22 mouse cellular contexts compared by ENCODE assay signal in genomic region chr7:37743350-37743749, GRCm38 (mm10). TPM values are rescaled to one million over a fixed set of nuclear protein-coding genes. Genes with fewer than 3 reads are reported as not detected.
"Had no signal": no experiment of that assay in that cellular context is flagged by ENCODE, and none has a peak within 500 bp of the region (broad histone marks: within the 10 kb centered on the region; RNA-seq: fewer than 3 reads in every experiment).

No protein-coding gene starts in this region.

- H3K9ac ChIP-seq: limb, embryonic 12.5 days; limb, embryonic 15.5 days; liver, embryonic 14.5 days; liver, postnatal 0 days; lung, embryonic 14.5 days; midbrain, embryonic 12.5 days; midbrain, embryonic 15.5 days; neural tube, embryonic 12.5 days; neural tube, embryonic 15.5 days; stomach, embryonic 15.5 days had no signal

- H3K9me3 ChIP-seq: limb, embryonic 12.5 days; limb, embryonic 15.5 days; midbrain, embryonic 15.5 days; neural tube, embryonic 12.5 days; neural tube, embryonic 15.5 days; stomach, embryonic 15.5 days had no signal

- H3K27me3 ChIP-seq: limb, embryonic 15.5 days; midbrain, embryonic 12.5 days; midbrain, embryonic 15.5 days; neural tube, embryonic 12.5 days; neural tube, embryonic 15.5 days; stomach, embryonic 15.5 days had no signal

- H3K4me3 ChIP-seq: left cerebral cortex, adult 2 months; limb, embryonic 12.5 days; limb, embryonic 15.5 days; midbrain, embryonic 12.5 days; midbrain, embryonic 15.5 days; neural tube, embryonic 12.5 days; neural tube, embryonic 15.5 days; stomach, embryonic 15.5 days had no signal

- DNase-seq: kidney, postnatal 14 days; kidney, postnatal 4 days; layer of hippocampus, postnatal 36 days; left cerebral cortex, postnatal 4 days; liver, postnatal 0 days; lung, embryonic 14.5 days; retina, postnatal 1 day; right cerebral cortex, postnatal 25 days; spleen, adult 18-20 months; thymus, postnatal 25 days had no signal

- H3K4me1 ChIP-seq: limb, embryonic 15.5 days; stomach, embryonic 15.5 days had no signal

- H3K27ac ChIP-seq: left cerebral cortex, adult 2 months; limb, embryonic 12.5 days; limb, embryonic 15.5 days; liver, embryonic 14.5 days; macrophage; midbrain, embryonic 12.5 days; midbrain, embryonic 15.5 days; neural tube, embryonic 12.5 days; neural tube, embryonic 15.5 days; stomach, embryonic 15.5 days had no signal

- ATAC-seq: liver, postnatal 0 days; lung, postnatal 0 days; midbrain, embryonic 15.5 days had no signal

- H3K36me3 ChIP-seq: limb, embryonic 12.5 days; limb, embryonic 15.5 days; midbrain, embryonic 15.5 days; neural tube, embryonic 12.5 days; neural tube, embryonic 15.5 days; stomach, embryonic 15.5 days had no signal

- H3K4me2 ChIP-seq: limb, embryonic 12.5 days; limb, embryonic 15.5 days; liver, embryonic 11.5 days; lung, embryonic 14.5 days; midbrain, embryonic 12.5 days; midbrain, embryonic 15.5 days; neural tube, embryonic 12.5 days; neural tube, embryonic 15.5 days; stomach, embryonic 15.5 days had no signal

RNA-seq across cellular contexts. Expression of gene Zfp536, which starts 30.1 kb away (rescaled TPM):
- polyA plus RNA-seq: liver, embryonic 14.5 days; liver, postnatal 0 days; macrophage had no signal
